Mouse (Mus musculus) kidney, postnatal 0 days (tissue): Measurements from ENCODE around the gene Olfr318. TPM values are rescaled to one million over a fixed set of nuclear protein-coding genes. Genes with fewer than 3 reads are reported as not detected.
"Not testable (repeated sequence)": the region's sequence is repeated elsewhere in the genome, so short reads cannot be mapped to it uniquely, and the experiment has no call there.

Source experiments
- ATAC-seq: fragments of 200-750 bp; cut with Nextera tagmentation; replicated peaks from 2 replicates; pipeline ENCODE4 v1.8.0; 2017; ENCODE audit warnings: low read depth, moderate number of reproducible peaks, moderate TSS enrichment, moderate library complexity; ENCODE audit not compliant: low FRiP score
- DNase-seq: peaks from one replicate; pipeline ENCODE4 v3.0.0-alpha.2; 2016; ENCODE audit warnings: low spot score
- H3K27ac ChIP-seq: fragments of 300-500 bp; sonication (generic); 2 replicates; pipeline ENCODE4 v1.5.1; 2014; ENCODE audit warnings: mild to moderate bottlenecking
- H3K27me3 ChIP-seq: fragments of 300-500 bp; sonication (generic); 2 replicates; pipeline ENCODE4 v1.6.1; 2014; ENCODE audit warnings: low read length, mixed read lengths; ENCODE audit not compliant: insufficient read depth
- H3K36me3 ChIP-seq: fragments of 300-500 bp; sonication (generic); 2 replicates; pipeline ENCODE4 v1.6.1; 2014; ENCODE audit warnings: low read length, mixed read lengths; ENCODE audit not compliant: insufficient read depth
- H3K4me1 ChIP-seq: fragments of 300-500 bp; sonication (generic); replicated peaks from 2 replicates; pipeline ENCODE4 v1.6.1; 2014; ENCODE audit warnings: antibody characterized with exemption, low read length, mixed read lengths; ENCODE audit not compliant: insufficient read depth
- H3K4me2 ChIP-seq: fragments of 300-500 bp; sonication (generic); 2 replicates; pipeline ENCODE4 v1.6.1; 2014; ENCODE audit warnings: mild to moderate bottlenecking, low read length, moderate library complexity, mixed read lengths
- H3K4me3 ChIP-seq: fragments of 300-500 bp; sonication (generic); replicated peaks from 2 replicates; pipeline ENCODE4 v1.5.1; 2014; ENCODE audit warnings: low read depth, low read length
- H3K9ac ChIP-seq: fragments of 300-500 bp; sonication (generic); 2 replicates; pipeline ENCODE4 v1.6.1; 2014; ENCODE audit warnings: low read depth, low read length
- H3K9me3 ChIP-seq: fragments of 300-500 bp; sonication (generic); replicated peaks from 2 replicates; pipeline ENCODE4 v1.6.1; 2016; ENCODE audit warnings: low read length, inconsistent platforms, mixed read lengths
- CTCF ChIP-seq: IDR thresholded peaks from 2 replicates; pipeline ENCODE4 v1.5.1; 2016; ENCODE audit warnings: antibody characterized with exemption, low read depth, mild to moderate bottlenecking, moderate library complexity
- WGBS: fragments of 180-500 bp; shearing (Covaris S2); extraction: QIAGEN DNeasy Blood & Tissue Kit; methylation state at CpG from one replicate; pipeline ENCODE4 v1.1.7; 2014; 5-methylcytosine and 5-hydroxymethylcytosine counted together
- polyA plus RNA-seq: library from polyadenylated mRNA; unstranded; fragments of >200 nt; fragmentation: Nextera tagmentation; extraction: Ambion mirVana; gene quantifications from 2 replicates; pipeline ENCODE4 v1.2.1, GENCODE M21; 2015

Olfr318 gene
- not detected in 2 replicates for polyA plus RNA-seq

GRCm38 (mm10) chr11:58723914-58724313, at the start of gene Olfr318:
TSS of gene Olfr318 (minus strand) at chr11:58724014.
- Histone ChIP-seq H3K4me2 (no peak within 1 kb of the TSS), H3K27ac (no peak within 1 kb of the TSS), H3K27me3 (no peaks in the 10 kb centered on the region), H3K36me3 (no peaks in the 10 kb centered on the region), H3K9me3 (no peaks in the 10 kb centered on the region), H3K9ac (no peak within 1 kb of the TSS), H3K4me1 (no peaks in the 10 kb centered on the region), H3K4me3 (no peak within 1 kb of the TSS)
- ATAC-seq (no peak), DNase-seq (no peak)
- no peak for TF ChIP-seq CTCF

GRCm38 (mm10) chr11:58772888-58773287, 49.1 kb upstream of the Olfr318 start, which contains the start of gene Olfr315:
TSS of gene Olfr315 (plus strand) at chr11:58773188.
- no peak within 1 kb of the TSS for H3K4me2 ChIP-seq
- no peaks in the 10 kb centered on the region for H3K4me1 ChIP-seq
- no peak for DNase-seq
- H3K9ac ChIP-seq = no peak within 1 kb of the TSS
- ATAC-seq = no peak
- no peaks in the 10 kb centered on the region for H3K36me3 ChIP-seq
- TF ChIP-seq CTCF = no peak
- H3K27ac ChIP-seq = no peak within 1 kb of the TSS
- no peak within 1 kb of the TSS for H3K4me3 ChIP-seq
- H3K9me3 ChIP-seq = no peaks in the 10 kb centered on the region
- H3K27me3 ChIP-seq = no peaks in the 10 kb centered on the region

GRCm38 (mm10) chr11:58752434-58752833, 28.6 kb upstream of the Olfr318 start, which contains the start of gene Olfr316:
TSS of gene Olfr316 (plus strand) at chr11:58752734.
- no peak within 1 kb of the TSS for H3K9ac ChIP-seq
- H3K4me2 ChIP-seq = no peak within 1 kb of the TSS

GRCm38 (mm10) chr11:58751096-58751495, 27.3 kb upstream of the Olfr318 start:
- not testable (repeated sequence) for ATAC-seq, H3K9me3 ChIP-seq, H3K9ac ChIP-seq, H3K36me3 ChIP-seq, H3K4me1 ChIP-seq, H3K27me3 ChIP-seq, H3K27ac ChIP-seq, DNase-seq, H3K4me3 ChIP-seq, H3K4me2 ChIP-seq
- WGBS = 96% methylated on average over 18 of the region's 18 CpGs

More at GRCm38 (mm10) chr11:58752434-58752833, 28.6 kb upstream of the Olfr318 start, which contains the start of gene Olfr316:
- no peak for DNase-seq
- no peaks in the 10 kb centered on the region for H3K36me3 ChIP-seq
- no peaks in the 10 kb centered on the region for H3K9me3 ChIP-seq
- no peak for ATAC-seq
- no peaks in the 10 kb centered on the region for H3K27me3 ChIP-seq
- H3K4me1 ChIP-seq = no peaks in the 10 kb centered on the region
- no peak within 1 kb of the TSS for H3K4me3 ChIP-seq
- TF ChIP-seq CTCF = no peak
- 75% methylated on average over 2 of the region's 2 CpGs for WGBS
- no peak within 1 kb of the TSS for H3K27ac ChIP-seq

- no peak for ATAC-seq
- no peak for TF ChIP-seq CTCF
- Histone ChIP-seq H3K27ac (no peak within 1 kb of the TSS), H3K4me3 (no peak within 1 kb of the TSS), H3K27me3 (no peaks in the 10 kb centered on the region), H3K9ac (no peak within 1 kb of the TSS), H3K36me3 (no peaks in the 10 kb centered on the region), H3K4me1 (no peaks in the 10 kb centered on the region), H3K9me3 (no peaks in the 10 kb centered on the region), H3K4me2 (no peak within 1 kb of the TSS)
- WGBS = 75% methylated on average over 4 of the region's 4 CpGs
- no peak for DNase-seq
Measured at GRCm38 (mm10) chr11:58738792-58739262, 15.0 kb upstream of the Olfr318 start, which contains the start of gene Olfr317. TSS of gene Olfr317 (minus strand) at chr11:58739212.

- no peak for TF ChIP-seq CTCF
- no peak overlapping the region for H3K4me3 ChIP-seq
- H3K27me3 ChIP-seq = no peaks in the 10 kb centered on the region
- no peak overlapping the region for H3K27ac ChIP-seq
- H3K36me3 ChIP-seq = no peaks in the 10 kb centered on the region
- ATAC-seq (no peak), DNase-seq (no peak)
- H3K9ac ChIP-seq = no peak overlapping the region
- no peaks in the 10 kb centered on the region for H3K4me1 ChIP-seq
- WGBS = 58% methylated on average over 3 of the region's 3 CpGs
- no peak overlapping the region for H3K4me2 ChIP-seq
- no peaks in the 10 kb centered on the region for H3K9me3 ChIP-seq
Measured at GRCm38 (mm10) chr11:58733372-58733771, 9.6 kb upstream of the Olfr318 start.

GRCm38 (mm10) chr11:58727896-58728650, 4.3 kb upstream of the Olfr318 start:
- ATAC-seq = peak; percentile 65; the same call in 1 of the 2 replicates
- 68% methylated on average over 6 of the region's 6 CpGs for WGBS
- not testable (repeated sequence) for H3K27ac ChIP-seq, H3K27me3 ChIP-seq, H3K9ac ChIP-seq, H3K4me2 ChIP-seq, DNase-seq, H3K4me1 ChIP-seq, H3K4me3 ChIP-seq, H3K36me3 ChIP-seq, H3K9me3 ChIP-seq
